ENCODE assay signal across 24 mouse cellular contexts in the genomic region with DNA sequence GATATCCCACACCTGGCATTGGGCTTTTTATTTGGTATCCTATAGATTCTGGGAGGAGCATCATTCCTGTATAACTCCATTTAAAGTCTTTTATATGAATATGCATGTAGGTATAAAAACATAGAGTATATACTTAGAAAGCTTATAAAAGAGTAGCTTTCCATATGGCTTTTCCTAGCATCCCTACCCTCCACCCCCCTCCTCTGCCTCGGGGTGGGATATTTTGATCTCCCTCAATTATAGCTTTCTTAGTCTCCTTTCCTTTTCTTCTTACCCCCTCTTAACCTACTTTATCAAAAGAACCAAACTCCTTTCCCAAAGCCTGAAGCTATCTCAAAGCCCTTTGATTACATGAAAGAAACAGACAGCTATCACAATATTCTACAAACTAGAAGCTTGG. TPM values are rescaled to one million over a fixed set of nuclear protein-coding genes. Genes with fewer than 3 reads are reported as not detected.
DNase-seq lines count a peak whose midpoint lies in the region; ATAC-seq lines count a peak whose summit lies in the region.
"Had no signal": no experiment of that assay in that cellular context is flagged by ENCODE, and none has a peak within 500 bp of the region (broad histone marks: within the 10 kb centered on the region; RNA-seq: fewer than 3 reads in every experiment).

No protein-coding gene starts in this region.

- 65% methylated on average over 1 of the region's 1 CpGs for WGBS in forebrain, embryonic 11.5 days

- H3K36me3 ChIP-seq in forebrain, embryonic 11.5 days (ENCODE audit: control insufficient read depth, insufficient read depth, low read length): no peaks in the 10 kb centered on the region
- H3K36me3 ChIP-seq: G1E had no signal

- no peak overlapping the region for H3K4me2 ChIP-seq in forebrain, embryonic 11.5 days (ENCODE audit: low read depth, low read length, severe bottlenecking)

- peaks cover 4% of the 10 kb centered on the region for H3K4me1 ChIP-seq in forebrain, embryonic 11.5 days (replicated peaks; ENCODE audit: control insufficient read depth, insufficient read depth, low read length)

- no peak overlapping the region for H3K9ac ChIP-seq in forebrain, embryonic 11.5 days (ENCODE audit: low read length)

- H3K27ac ChIP-seq in forebrain, embryonic 11.5 days (ENCODE audit: low read depth, low read length): no peak overlapping the region

- no peaks in the 10 kb centered on the region for H3K9me3 ChIP-seq in forebrain, embryonic 11.5 days (ENCODE audit: control insufficient read depth, low read length)
- H3K9me3 ChIP-seq: G1E had no signal

- DNase-seq in frontal cortex, postnatal 25 days (ENCODE audit: low spot score in 2 of 2): no peak
- peak; percentile 61 for DNase-seq in heart, adult 11 months
- no peak for DNase-seq in heart, adult 8-10 months (ENCODE audit: low spot score)
- DNase-seq in brain, adult 2 months (ENCODE audit: low read depth, low spot score): peak; percentile 38
- peak; percentile 54 for DNase-seq in telencephalon, adult 2 months (ENCODE audit: low read depth, low spot score)
- no peak for DNase-seq in embryo, embryonic 9.5 days (ENCODE audit: extremely low spot score)
- no peak for DNase-seq in forebrain, embryonic 11.5 days (ENCODE audit: low spot score)
- DNase-seq: adrenal gland, adult 2 months; adrenal gland, adult 8-10 months; adrenal gland, postnatal 10 days; adrenal gland, postnatal 14 days; adrenal gland, postnatal 25 days; adrenal gland, postnatal 36 days; B cell, adult 2 months; cerebellum, adult 11 months; cerebellum, adult 11-12 months; cerebellum, adult 18-20 months had no signal

- no peaks in the 10 kb centered on the region for H3K27me3 ChIP-seq in forebrain, embryonic 11.5 days (ENCODE audit: control insufficient read depth, insufficient read depth, low read length)
- H3K27me3 ChIP-seq: CH12.LX had no signal

- ATAC-seq in frontal cortex, adult (ENCODE audit: low TSS enrichment): peak; percentile 78
- no peak for ATAC-seq in forebrain, embryonic 11.5 days (replicated peaks; ENCODE audit: low FRiP score)
- ATAC-seq: activated CD4-positive, CD25-positive, alpha-beta regulatory T cell, adult 4 months; CD4-positive, CD25-positive, alpha-beta regulatory T cell, adult 4 months; Patski had no signal

- H3K4me3 ChIP-seq in forebrain, embryonic 11.5 days (ENCODE audit: low read depth, low read length): no peak overlapping the region

RNA-seq across cellular contexts. Expression of gene Boc, which starts 47.9 kb away (rescaled TPM):
- total RNA-seq in heart, adult 8-10 months (2022): 1 to 10 TPM; 3.5 to 4.0 (median 3.8) TPM
- 35.6 and 35.9 TPM in 2 replicates for polyA plus RNA-seq in forebrain, embryonic 11.5 days (2014; fragmentation: Nextera tagmentation; extraction: Ambion mirVana)
- total RNA-seq: G1E, MEL had no signal
- polyA plus RNA-seq: G1E had no signal

Comparison
In these comparisons a context has a peak if more than half of its experiments do, and no peak if none do; other contexts are left out.
1. DNase-seq: peak in heart, adult 11 months (single experiment), brain, adult 2 months (single experiment) and telencephalon, adult 2 months (single experiment); none in frontal cortex, postnatal 25 days (0 of 2), heart, adult 8-10 months (single experiment), embryo, embryonic 9.5 days (single experiment) and forebrain, embryonic 11.5 days (single experiment).